Mouse (Mus musculus): ENCODE data around the gene Gja8. TPM values are rescaled to one million over a fixed set of nuclear protein-coding genes. Genes with fewer than 3 reads are reported as not detected.
A peak's percentile ranks its signal among the peaks of the same experiment; 100 is the strongest.

Gja8 gene
- polyA plus RNA-seq (2015; fragmentation: Nextera tagmentation; extraction: Ambion mirVana) = 0.03 and 0.04 TPM in 2 replicates

DNA sequence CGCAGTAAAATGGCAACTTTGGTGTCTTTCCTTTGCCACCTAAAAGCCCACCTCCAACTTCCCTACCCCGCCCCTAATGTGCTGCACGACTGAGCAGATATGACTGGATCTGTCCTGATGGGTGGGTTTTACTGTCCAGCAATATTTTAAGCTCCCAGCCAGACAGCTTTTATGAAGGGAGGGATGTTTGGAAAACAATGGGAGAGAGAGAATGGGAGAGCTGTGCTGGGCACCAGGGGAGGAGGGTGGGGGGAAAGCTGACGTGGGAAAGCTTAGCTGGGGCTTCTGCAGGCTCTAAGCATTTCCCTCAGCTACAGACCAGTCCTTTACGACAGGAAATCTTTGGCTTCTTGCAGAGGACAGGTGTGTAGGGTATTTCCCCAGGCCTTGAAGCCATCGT is at the start of gene Gja8:
Gene Gja8 (minus strand): TSS at position 101 of the 400 bp plus-strand sequence.
- DNase-seq (ENCODE audit: low spot score) = no peak

DNA sequence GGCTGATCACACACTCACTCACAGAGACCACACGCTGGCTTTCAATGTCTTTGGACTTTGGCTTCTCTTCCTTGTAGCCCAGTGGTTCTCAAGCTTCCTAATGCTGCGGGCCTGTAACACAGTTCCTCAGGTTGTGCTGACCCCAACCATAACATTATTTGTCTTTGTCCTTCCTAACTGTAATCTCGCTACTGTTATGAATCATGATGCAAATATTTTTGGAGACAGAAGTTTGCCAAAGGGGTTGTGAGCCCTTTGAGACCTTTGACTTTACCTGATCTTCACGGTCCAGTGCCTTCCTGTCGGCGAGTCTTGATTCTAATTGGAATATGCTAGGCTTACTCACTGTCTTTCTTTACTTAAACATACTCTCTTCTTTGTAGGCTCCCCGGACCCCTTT is 48.6 kb upstream of the Gja8 start:
- no peak for DNase-seq (ENCODE audit: low spot score)

DNA sequence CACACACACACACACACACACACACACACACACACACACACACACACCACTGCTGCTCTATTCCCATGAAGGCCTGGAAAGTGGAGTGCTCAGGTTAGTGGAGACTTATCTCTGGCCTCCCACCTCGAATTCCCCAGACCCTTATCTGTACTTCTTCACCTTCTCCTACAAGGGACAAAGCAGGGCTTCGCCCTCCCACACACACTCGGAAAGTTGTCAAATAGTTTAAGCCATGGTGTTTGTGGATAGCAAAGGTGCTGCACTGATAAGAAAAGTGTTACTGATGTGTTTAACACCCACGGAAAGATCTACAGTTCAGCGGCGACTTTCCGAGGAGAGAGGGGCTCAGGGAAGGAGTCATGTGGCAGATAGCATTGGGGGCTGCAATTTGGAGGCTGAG is 45.2 kb upstream of the Gja8 start:
- no peak for DNase-seq (ENCODE audit: low spot score)

DNA sequence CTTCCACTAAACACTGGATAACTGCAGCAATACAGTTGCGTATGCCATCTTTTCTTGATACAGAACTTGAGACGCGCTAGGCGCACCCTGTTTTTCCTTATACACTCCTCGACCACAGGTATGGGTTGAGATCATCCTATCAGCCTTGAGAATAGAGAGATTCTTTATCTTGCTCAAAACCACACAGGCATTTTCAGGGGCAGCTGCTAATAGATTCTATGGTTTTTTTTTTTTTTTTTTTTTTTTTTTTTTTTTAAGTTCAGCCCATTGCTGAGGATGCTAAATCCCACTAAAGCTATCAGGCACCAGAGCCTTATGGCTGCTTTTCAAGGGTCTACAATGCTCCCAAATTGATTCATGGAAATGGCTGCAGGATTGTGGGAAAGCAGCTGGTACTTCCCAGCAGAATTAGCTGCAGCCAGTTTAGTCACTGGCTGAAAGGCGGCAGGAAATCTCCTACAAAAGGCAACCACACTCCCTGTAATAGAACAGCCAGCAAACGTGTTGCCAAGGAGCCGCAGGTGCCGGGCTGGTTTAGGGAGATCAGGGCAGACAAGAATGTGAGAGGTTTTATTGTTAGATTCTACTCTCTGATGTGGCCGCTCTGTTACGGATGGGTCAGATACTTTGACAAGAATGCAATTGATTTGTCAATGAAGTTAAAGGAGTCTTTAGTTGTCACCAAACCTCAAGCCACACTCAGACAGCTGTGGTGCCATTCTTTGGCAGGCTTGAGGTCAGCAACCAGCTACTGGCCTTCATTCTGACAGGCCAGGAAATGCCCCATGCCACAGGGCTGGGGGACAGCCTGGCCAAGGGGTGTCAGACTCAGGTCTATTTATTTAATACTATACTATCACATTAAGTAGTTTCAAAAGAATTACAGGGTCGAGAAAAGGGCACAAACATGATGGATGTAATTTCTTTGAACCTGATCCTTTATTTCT is 37.5 kb upstream of the Gja8 start:
- DNase-seq (ENCODE audit: low spot score) = no peak

DNA sequence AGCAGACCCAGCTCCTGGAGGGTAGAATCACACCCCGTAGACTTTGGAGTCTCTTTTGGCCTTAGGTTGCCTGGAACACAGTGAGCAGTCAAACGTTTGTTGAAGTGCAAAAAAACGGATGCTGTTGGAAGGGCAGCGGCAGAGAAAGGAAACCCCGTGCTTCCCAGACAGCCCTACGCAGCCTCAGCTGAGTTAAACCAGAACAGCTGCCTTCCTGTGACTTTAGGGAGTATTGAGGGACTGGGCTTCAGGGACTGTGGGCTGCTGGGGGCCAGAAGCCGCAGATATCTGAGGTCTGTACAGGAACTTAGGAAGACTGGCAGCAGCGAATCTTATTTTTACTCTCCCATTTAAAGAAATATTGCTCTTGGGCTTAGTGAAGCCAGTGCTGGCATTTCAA is 34.8 kb upstream of the Gja8 start:
- no peak for DNase-seq (ENCODE audit: low spot score)

DNA sequence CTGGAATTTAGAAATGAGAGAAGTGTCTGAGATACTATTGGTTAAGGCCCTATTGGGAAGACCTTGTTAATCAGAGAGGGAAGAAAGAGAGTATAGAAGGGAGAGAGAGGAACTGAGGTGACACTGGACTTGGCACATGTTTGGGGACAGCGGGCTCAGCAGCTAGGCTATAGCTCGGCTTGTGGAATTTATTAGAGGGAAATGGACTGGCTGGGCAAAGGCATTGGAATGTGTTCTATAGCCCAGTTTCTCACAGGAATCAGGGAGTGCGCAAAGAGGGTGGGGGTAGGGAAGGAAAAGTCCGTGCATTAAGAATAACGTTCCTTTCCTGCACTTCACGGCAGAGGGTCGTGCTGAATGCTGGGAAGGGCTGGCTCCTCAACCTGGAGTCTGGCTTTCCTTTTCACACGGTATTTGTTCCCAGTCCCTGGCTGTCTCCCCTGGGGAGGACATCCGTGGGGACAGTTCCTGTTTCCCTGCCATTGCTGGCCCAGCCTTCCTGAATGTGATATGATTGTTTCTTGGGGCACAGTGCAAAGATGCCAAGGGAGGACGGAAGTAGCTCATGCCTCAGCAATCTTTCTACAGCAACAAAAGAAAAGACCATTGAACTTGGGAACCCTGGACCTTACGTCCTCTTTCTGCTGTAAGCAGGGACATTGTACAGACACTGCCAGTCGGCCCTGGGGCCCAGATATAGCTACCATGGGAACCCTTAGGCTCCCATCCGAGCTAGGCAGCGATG is 27.8 kb upstream of the Gja8 start:
- DNase-seq (ENCODE audit: low spot score) = no peak

DNA sequence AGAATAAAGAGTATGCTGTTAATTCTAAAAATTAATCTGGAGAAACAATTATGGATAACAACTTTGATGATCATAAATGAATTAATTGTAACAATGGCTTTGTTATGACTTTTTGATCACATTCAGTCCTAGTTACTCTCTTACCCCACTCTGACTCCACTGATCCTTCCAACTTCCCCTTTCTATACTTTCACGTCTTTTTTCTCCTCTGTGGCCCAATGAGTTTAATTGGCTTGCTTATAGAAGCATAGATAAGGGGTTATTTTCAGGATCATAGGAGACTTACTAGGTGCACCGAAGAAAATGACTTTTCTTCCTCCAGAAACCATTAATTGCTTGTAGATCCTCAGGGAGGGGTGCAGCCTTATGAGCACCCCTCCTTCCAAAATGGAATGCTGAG is 16.9 kb upstream of the Gja8 start:
- no peak for DNase-seq (ENCODE audit: low spot score)

DNA sequence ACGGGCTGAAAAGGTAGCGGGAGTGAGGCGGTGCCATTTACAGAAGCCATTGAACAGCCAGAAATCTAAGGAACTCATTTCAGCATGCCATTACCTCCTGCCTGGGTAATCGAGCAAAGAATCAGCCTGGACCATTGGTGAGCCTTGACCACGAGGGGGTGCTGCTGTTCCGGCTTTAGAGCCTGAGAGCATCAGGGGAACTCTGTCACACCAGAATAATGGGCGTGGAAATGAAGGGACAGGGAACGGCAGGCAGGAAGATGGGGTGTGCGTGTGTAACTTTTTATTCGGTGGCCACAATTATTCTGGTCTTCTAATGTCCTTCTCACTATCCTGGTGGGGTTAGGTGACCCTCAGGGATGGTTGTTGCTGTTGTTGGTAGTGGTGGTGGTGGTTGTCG is 12.9 kb upstream of the Gja8 start:
- peak; percentile 88 for DNase-seq (ENCODE audit: low spot score)

DNA sequence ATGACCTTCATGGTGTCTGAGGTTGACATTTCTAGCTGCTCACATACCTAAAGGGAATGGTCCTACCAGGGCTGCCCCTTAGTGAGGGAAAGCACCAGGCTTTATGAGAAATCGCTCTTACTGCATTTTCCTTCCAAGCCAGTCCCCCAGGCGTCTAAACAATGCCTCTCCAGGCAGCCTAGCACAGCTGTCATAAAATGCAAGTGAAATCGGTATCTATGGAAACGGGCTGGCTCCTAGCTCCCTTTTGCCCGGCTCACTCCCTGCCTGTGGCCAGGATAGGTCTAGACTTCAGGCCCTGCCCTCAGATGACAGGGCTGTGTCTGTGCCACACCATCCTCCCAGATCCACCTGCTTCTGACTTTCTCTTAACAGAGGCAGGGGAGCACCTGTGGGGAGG is 11.8 kb upstream of the Gja8 start:
- no peak for DNase-seq (ENCODE audit: low spot score)

DNA sequence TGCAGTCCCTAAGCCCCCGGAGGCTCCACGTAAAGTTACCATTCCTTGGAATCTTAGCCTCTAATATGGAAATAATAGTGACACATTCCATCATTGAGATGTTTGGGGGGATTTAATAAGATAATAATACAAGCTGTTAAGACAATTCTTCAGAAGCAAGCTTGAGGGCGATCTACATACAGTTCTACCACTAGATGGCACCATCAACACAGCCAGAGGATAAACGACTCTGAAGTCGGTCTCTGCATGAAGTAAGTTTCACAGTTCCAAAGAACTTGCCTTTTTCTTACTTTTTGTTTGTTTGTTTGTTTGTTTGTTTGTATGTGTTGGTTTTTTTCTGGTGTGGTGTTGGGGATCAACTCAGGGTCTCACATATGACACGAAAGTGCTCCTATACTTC is 10.4 kb upstream of the Gja8 start:
- peak; percentile 78 for DNase-seq (ENCODE audit: low spot score)

DNA sequence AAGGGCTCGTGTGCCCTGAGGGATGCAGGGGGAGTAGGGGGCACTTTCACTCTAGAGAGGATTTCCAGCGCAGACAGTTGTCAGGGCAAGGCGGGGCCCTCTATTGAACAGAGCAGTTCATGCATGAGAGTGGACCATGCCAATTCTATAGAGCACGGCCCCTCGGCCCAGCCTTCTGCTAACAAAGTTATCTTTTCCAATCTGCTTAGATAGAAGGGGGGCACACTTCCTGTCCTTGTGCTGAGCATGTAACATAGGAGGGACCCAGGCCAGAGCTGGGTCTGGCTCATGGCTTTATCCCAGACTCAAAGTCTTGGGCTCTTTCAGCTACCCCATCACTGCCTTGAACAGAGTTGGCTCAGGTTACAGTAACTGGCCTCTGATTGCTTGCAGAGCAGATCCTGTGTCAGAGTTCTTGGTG is 5.5 kb upstream of the Gja8 start:
- no peak for DNase-seq (ENCODE audit: low spot score)

DNA sequence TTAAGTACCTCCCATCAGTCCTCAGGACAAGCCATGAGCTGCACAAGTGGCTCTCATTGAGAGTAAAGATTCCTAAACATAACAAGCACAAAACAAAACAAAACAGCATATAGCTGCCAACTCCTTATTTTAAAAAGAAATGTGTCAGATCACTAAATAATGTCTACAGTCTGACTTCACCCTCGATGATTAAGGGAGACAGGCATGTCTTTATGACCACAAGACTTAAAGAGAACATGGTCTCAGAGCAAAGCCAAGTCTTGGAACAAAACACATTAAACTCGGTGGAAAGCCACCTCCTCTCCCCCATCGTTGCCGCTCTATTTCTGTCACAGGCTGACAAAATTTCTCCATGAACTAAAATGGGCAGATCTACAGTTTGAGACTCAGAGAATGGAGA is 1.2 kb downstream of the Gja8 start:
- DNase-seq (ENCODE audit: low spot score) = no peak

DNA sequence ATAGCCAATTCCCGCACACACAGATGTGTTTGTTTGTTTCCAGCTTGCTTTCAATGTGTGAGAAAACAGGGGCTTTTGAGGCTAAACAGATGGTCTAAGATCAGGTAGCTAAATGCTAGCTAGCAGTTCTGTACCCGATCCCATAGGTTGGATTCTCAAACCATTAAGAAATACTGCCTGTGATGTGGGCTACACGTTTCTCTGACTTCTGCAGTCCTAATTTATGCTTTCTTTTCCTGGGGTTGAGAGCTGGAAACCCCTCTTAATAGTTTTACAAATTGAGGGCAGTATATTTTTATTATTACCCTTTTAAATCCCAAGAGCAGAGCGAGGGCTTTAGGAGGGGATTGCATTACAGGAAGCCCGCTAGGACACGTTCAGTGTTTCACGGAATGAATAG is 4.8 kb downstream of the Gja8 start:
- DNase-seq (ENCODE audit: low spot score) = no peak

DNA sequence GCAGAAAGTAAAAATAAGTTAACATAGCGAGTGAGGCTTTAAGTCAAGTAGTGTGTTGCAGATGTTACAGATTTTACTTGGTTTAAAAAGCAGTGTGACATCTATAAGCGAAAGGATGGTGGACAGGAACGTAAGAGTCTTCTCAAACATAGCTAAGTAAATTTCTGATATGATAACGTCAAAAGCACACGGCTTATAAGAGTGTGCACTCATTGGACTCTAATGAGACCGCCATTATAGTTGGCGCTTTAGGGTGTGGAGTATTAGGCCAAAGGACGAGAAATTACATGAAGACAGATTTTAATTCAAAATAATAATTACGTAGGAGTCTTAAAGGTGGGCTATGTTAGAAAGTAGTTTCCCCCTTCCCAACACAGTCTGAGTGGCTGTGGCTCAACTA is 20.2 kb downstream of the Gja8 start:
- DNase-seq (ENCODE audit: low spot score) = no peak

DNA sequence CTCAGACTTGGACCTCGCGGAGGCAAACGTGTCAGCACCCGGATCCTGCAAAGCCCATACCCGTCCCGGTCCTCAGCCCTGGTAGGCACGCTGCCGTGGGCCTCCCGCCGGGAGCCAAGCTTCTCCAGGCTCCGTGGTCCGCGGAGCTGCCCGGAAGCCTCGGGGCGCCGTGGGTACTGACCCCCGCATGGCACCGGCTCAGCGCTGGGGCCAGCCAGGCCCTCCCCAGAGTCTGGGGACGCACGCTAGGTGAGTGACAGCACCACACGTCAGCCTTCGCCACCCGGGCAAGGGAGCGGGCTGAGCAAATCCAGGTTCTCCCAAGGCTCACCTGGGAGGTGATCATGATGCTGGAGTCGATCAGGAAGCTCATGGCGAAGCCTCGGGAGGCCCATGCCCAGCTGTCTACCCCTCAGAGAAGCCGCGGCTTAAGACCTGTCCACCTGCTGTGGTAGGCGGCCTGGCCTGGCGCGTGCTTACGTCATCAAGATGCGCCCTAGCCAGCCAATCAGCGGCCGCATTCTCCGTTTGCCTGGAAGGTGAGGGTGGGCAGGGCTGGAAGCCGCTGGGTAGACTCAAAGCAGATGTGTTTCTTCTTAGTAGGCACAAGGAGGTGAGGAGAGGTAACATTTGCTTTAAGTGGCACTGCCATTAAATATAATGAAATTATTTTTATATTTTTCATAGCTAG is 20.8 kb downstream of the Gja8 start, which contains the start of gene Gpr89:
Gene Gpr89 (minus strand): TSS at position 496 of the 691 bp plus-strand sequence.
- peak; percentile 93 for DNase-seq (ENCODE audit: low spot score)

DNA sequence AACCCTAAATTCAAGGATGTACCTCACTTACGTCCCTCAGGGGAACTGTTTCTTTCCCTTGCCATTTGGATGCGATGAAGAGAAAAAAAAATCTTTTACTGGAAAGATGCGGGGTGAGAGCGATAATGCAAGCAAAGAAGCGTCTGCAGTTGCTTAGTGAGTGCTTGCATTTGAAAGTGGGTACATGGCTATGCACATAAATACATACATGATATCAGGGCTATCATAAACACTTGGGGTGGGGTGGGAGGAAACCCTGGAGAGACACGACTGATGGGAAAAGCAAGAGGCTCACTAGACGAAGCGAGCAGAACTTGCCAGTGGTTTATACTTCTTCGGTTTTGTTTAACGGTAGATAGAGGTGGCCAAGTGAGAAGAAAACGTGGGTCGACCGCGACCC is 21.4 kb downstream of the Gja8 start, which contains the start of gene Gja5:
Gene Gja5 (plus strand): TSS at position 301 of the 400 bp plus-strand sequence.
- DNase-seq (ENCODE audit: low spot score) = no peak

DNA sequence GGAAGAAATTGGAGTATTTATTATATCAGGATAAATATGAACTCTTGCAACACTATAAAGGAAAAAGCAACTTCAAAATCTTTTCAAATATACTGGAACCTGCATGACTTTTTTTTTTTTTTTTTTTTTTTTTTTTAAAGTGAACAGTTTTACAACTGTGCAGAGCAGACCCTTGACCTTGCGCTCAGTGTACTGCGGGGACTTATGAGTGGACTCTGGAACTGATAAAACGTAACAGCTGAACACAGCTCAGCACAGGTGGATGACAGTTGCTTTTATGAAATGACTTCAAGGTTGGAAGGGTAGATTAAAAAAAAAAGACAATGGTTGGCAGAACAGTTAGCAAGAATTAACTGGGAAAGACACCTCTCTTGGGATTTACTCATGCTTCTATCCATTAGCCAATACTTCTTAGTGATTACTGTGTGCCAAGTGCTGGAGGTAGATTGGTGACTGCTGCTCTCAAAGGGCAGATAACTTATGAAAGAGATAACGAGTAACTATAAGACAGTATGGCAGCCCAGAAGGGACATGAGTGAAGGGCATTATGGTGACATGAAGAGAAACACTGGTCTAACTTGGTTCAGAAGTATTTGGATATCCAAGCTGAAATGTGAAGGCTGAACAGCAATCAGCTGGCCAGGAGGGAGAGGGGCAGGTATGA is 23.4 kb downstream of the Gja8 start:
- DNase-seq (ENCODE audit: low spot score) = no peak

DNA sequence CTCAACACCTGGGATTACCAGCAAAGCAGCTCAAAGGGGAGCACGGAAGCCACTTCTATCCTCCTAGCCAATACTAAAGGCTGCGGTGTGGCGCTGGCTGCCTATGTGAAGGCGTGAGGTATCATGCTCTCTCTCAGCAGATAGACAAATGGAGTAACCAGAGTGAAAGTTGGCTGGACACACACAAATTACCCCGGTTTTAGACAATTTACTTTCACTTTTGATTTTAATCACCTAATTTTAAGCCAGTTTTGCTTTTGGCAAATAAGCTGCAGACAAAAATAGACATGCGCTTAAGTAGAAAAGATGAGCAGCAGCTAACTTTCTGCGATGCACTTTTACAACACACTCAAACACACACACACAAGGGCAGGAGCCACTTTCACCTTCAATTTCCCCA is 42.1 kb downstream of the Gja8 start:
- no peak for DNase-seq (ENCODE audit: low spot score)

DNA sequence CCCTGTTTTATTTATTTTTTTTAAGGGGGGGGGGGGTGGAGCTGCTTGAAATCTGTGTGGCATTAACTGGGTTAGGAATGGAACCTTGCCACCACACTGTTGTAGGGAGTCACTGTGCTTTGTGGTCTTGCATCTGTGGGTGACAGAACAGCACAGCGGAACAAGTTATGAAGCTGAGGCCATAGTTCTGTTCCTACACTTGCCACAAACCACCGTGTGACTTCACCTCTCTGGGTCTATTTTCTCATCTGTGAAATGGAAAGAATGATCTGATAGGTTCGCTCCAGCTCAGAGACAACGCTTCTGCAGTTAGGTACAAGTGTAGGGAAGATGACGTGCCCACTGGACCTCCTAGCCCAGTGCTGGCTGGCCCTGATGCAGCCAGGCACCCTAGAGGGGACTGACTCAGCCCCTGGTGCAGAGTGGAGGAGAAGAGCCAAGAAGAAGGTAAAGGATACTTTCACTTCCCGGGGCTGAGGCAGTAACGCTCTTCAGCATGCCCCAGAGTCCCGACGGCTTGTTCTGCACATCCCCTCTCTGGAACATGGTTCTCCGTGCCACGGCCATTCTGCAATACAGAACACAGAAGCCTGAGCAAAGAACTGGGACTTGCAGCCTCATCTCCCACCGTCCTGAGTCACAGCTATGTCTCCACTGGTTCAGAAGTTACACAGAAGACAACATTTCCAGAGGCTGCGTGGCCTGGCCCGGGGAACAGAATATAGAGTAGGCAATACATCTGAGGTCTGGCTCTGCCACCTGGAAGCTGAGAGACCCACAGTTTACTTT is 43.6 kb downstream of the Gja8 start:
- no peak for DNase-seq (ENCODE audit: low spot score)

DNA sequence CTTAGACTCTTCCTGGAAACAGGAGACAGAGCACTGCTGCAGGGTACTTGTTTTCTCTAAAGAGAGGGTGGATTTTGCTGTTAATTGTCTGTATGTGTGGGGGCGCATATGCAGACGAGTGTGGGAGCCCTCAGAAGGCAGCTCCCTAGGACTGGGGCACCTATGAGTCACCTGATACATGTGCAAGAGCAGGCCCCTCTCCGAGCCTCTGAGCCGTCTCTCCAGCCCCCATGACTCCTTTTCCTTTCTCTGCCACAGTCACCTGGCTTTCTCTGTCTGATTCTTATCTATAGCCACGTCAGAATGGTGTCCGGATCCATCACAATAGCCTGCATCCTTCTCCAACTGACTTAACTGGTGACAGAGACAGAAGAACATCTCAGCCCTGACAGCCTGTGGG is 44.3 kb downstream of the Gja8 start:
- no peak for DNase-seq (ENCODE audit: low spot score)
